Mouse (Mus musculus) induced T-regulatory cell, adult 2 months (primary cell): ENCODE measurements at regions not wholly inside any gene's neighbourhood (a gene's known extent, or its start where the extent isn't known, plus 50 kb on each side); places are given as distances from the start of the nearest gene placed in this dataset.

ENCODE experiments used
- DNase-seq: peaks from one replicate; pipeline ENCODE4 v3.0.0-alpha.2; 2012; ENCODE audit warnings: low read depth

DNA sequence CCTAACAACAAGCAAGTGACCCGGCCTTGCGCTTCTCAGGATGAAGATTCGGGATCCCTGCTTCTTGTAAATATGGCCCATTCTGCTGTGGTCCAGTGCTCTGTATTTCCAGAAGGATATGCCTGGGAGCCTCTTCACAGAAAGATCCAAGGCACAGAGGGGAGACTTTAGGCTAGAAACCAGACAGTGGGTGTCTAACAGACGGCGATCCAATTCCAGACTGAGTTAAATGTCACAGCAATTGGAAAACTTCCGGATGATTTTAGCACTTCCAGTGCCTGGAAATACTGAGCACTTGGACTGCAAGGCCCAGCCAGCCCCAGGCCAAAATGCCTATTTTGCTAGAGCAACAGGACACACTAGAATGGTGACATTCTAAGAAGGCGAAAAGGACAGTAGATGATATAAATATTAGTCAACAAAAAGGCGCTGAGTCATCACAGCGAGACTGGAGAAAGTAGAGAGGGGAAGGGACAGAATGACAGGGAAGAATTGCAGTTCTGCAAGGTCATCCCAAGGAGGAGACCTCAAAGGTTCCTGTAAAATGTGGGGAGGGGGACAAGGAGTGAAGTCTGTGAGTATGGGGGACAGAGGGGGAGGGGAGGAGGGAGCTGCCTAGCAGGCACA, 111.7 kb upstream of the Msx2 start:
- no peak for DNase-seq

DNA sequence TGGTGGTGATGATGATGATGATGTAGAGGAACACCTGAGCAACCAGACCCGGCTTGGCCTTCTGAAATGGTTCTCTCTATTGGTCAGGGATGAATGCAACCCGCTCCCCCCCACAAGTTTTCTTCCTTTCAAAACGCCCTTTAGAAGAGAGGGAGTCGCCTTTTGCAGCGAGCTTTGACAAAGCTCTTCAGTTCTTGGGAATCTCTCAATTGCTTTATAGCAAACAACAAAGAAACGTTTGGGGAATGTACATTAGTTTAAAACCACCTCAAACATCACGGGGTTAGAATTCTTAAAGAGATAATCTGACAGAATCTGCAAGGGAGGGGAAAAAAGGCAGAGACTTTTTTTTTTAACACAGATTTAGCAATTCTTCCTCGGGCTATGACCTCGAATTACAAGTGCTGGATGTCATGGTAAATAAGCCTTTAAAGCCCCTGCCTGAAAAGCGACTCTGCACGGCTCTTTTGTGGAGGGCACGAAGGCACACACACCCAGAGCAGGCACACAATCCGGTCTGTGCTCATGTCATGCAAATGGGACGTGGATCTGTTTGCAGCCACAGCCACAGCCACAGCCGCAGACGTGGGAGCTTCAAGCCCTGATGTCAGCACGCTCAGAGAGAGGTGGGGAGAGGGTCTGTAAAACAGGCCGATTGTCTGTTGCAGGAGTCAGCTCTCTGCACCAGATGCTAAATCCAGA, 81.2 kb upstream of the Msx2 start:
- DNase-seq, result no peak

- no peak for DNase-seq
Measured at GRCm38 (mm10) chr13:53553192-53553875, 80.5 kb upstream of the Msx2 start.

DNA sequence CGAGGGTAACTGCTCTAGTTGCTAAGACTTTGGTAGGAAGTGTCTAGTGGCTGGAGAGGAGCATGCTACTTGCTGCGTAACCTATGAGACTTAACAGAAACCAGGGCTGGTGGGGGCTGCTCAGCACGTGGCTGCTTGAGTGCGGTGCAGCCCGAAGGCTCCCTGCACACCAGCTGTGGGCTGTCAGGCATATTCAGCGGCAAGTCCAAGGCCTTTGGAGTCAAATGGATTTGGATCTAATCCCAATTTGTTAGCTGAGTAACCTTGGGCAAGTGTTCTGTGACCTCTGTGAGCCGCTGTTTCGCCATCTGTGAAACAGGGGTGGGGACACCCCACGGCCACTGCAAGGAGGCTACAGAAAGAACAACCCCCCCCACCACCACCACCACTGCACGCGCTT, 75.5 kb upstream of the Msx2 start:
- DNase-seq, result no peak

GRCm38 (mm10) chr13:53543291-53543690, 70.4 kb upstream of the Msx2 start:
- DNase-seq, result no peak

DNA sequence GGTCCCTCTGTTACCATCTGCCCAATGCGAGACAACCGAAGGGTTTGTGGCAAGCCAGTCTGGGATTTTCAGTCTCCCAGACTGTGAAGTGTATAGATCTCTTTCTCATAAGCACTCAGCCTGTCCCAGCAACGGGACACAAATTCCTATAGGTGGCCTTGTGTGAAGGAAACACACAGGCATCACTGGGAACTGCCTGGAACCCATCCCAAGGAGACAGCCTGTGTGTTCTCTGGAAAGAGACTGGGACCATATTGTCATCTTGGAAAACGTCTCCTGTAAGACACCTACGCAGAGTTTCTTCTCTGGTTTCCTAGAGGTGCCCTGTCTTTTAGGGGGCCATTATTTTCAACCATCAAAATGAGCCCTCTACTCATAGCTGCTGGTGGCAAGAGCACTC, 66.9 kb upstream of the Msx2 start:
- DNase-seq, result no peak

DNA sequence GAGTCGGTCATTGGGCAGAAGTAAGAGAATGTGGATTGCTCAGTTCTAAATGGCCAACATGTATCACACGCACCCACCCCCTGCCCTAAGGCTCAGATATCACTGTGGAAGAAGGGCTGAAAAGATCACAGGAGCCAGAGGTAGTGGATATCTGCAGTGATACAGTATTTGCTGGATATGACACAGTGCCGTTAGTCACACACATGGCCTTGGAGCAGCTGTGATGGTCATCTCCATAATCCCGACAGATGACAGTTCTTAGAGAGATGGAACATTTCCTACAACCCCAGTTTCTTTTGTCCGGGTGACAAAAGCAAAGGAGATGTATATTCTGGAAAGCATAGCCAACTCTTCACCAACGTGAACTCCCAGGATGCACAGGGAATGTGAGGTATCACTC, 65.1 kb upstream of the Msx2 start:
- DNase-seq, result no peak

DNA sequence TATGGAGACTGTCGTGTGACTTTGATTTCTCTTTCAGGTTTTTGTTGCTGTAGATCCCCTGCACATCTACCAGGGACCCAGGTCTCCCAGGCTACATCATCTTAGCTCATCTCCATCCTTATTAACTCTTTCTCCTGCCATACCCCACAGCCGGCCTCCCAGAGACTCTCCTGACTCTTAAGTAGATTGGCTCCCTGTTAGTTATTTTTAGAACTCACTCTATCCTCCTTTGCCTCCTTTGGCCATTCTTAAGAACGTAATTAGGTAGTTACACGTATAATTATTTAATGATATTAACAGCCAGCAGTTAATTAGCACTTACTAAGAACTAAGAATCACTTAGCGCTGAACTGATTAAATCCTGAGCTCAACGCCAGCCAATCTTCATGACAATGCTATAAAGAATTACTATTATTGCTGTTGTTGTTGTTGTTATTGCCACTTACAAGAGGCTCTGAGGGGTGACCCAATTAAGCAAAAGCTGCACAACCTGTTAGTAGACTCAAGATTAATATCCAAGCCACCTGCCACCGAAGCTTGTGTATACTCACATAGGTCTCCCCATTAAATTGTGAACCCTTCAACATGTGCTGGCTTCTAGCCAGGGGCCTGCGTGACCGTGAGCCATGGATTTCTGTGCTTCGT, 63.0 kb upstream of the Msx2 start:
- no peak for DNase-seq

DNA sequence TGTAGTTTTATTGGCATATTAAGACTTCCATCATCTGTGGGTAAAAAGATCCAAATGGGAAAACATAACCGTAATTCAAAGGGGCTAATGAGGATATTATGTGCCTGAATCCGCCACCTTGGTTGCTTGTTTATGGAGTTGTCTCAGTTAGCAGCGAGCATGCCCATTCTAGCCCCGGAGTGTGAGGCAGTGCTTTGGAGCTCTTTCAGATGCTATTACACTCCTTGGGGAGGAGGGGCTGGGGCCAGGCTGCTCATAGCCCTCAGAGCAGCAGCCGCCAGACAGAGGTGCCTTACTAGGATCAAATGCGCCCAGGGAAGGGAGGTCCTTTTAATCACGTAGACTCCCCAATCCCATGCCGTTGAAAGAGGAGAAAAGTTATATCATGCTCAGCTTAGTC, 60.9 kb upstream of the Msx2 start:
- DNase-seq, result no peak

- DNase-seq, result no peak
Measured at GRCm38 (mm10) chr13:53526880-53527279, 54.0 kb upstream of the Msx2 start.

GRCm38 (mm10) chr13:53522807-53523206, 49.9 kb upstream of the Msx2 start:
- no peak for DNase-seq
